Comparison of ENCODE assay signal across 8 mouse cellular contexts in genomic region chr7:96644205-96644531, GRCm38 (mm10).
DNase-seq lines count a peak whose midpoint lies in the region; ATAC-seq lines count a peak whose summit lies in the region.

No protein-coding gene starts in this region.

- H3K4me3 ChIP-seq in kidney, embryonic 16.5 days (ENCODE audit: low read length) = peak overlapping the region; percentile 40
- peak overlapping the region; percentile 42 for H3K4me3 ChIP-seq in embryonic facial prominence, embryonic 13.5 days
- H3K4me3 ChIP-seq in hindbrain, embryonic 15.5 days = peak overlapping the region; percentile 37
- peak overlapping the region; percentile 38 for H3K4me3 ChIP-seq in midbrain, embryonic 16.5 days (ENCODE audit: low read depth, low read length)

- DNase-seq in kidney, adult 8-10 months = no peak
- no peak for DNase-seq in urinary bladder, postnatal 14 days (ENCODE audit: low spot score)
- no peak for DNase-seq in cerebellum, adult 18-20 months
- no peak for DNase-seq in thymus, postnatal 4 days

- no peaks in the 10 kb centered on the region for H3K9me3 ChIP-seq in kidney, embryonic 16.5 days (ENCODE audit: low read length)
- no peaks in the 10 kb centered on the region for H3K9me3 ChIP-seq in embryonic facial prominence, embryonic 13.5 days
- H3K9me3 ChIP-seq in hindbrain, embryonic 15.5 days = no peaks in the 10 kb centered on the region
- H3K9me3 ChIP-seq in midbrain, embryonic 16.5 days (replicated peaks; ENCODE audit: control insufficient read depth, low read length, poor library complexity, severe bottlenecking) = no peaks in the 10 kb centered on the region

- peak overlapping the region; percentile 72 for H3K4me2 ChIP-seq in kidney, embryonic 16.5 days (replicated peaks; ENCODE audit: low read depth, low read length)
- H3K4me2 ChIP-seq in embryonic facial prominence, embryonic 13.5 days = peak overlapping the region; percentile 71
- peak overlapping the region; percentile 62 for H3K4me2 ChIP-seq in hindbrain, embryonic 15.5 days
- H3K4me2 ChIP-seq in midbrain, embryonic 16.5 days (ENCODE audit: low read length) = peak overlapping the region; percentile 65

- no peak overlapping the region for H3K27ac ChIP-seq in kidney, embryonic 16.5 days (ENCODE audit: low read length)
- H3K27ac ChIP-seq in embryonic facial prominence, embryonic 13.5 days = no peak overlapping the region
- H3K27ac ChIP-seq in hindbrain, embryonic 15.5 days (replicated peaks) = no peak overlapping the region
- H3K27ac ChIP-seq in midbrain, embryonic 16.5 days (ENCODE audit: low read length) = no peak overlapping the region

- no peaks in the 10 kb centered on the region for H3K36me3 ChIP-seq in kidney, embryonic 16.5 days (ENCODE audit: insufficient read depth, low read length)
- H3K36me3 ChIP-seq in embryonic facial prominence, embryonic 13.5 days = no peaks in the 10 kb centered on the region
- H3K36me3 ChIP-seq in hindbrain, embryonic 15.5 days = no peaks in the 10 kb centered on the region
- H3K36me3 ChIP-seq in midbrain, embryonic 16.5 days (ENCODE audit: control insufficient read depth, insufficient read depth, low read length) = no peaks in the 10 kb centered on the region

- ATAC-seq in kidney, embryonic 16.5 days (ENCODE audit: low FRiP score, low TSS enrichment) = peak; percentile 52; the same call in 1 of the 2 replicates
- ATAC-seq in embryonic facial prominence, embryonic 13.5 days (ENCODE audit: insufficient number of reproducible peaks, insufficient read depth, low FRiP score, low TSS enrichment, low read depth) = no peak
- peak; percentile 35; the same call in 1 of the 2 replicates for ATAC-seq in hindbrain, embryonic 15.5 days (ENCODE audit: low FRiP score, low read depth)
- ATAC-seq in midbrain, embryonic 16.5 days = peak; percentile 76

- WGBS in kidney, embryonic 16.5 days = 8% methylated on average over 7 of the region's 7 CpGs
- 5% methylated on average over 7 of the region's 7 CpGs for WGBS in embryonic facial prominence, embryonic 13.5 days
- 4% methylated on average over 7 of the region's 7 CpGs for WGBS in hindbrain, embryonic 15.5 days
- 1% methylated on average over 7 of the region's 7 CpGs for WGBS in midbrain, embryonic 16.5 days

- 0 out of 2 replicates have a peak overlapping the region, but pooled peaks have one; percentile 35 for H3K9ac ChIP-seq in kidney, embryonic 16.5 days (replicated peaks; ENCODE audit: low read length)
- H3K9ac ChIP-seq in embryonic facial prominence, embryonic 13.5 days = peak overlapping the region; percentile 62
- H3K9ac ChIP-seq in hindbrain, embryonic 15.5 days = no peak overlapping the region
- H3K9ac ChIP-seq in midbrain, embryonic 16.5 days (ENCODE audit: low read depth, low read length) = no peak overlapping the region

- H3K27me3 ChIP-seq in kidney, embryonic 16.5 days (ENCODE audit: insufficient read depth, low read length) = peaks cover 3% of the 10 kb centered on the region; the same call in 1 of the 2 replicates
- H3K27me3 ChIP-seq in embryonic facial prominence, embryonic 13.5 days = no peaks in the 10 kb centered on the region
- no peaks in the 10 kb centered on the region for H3K27me3 ChIP-seq in hindbrain, embryonic 15.5 days
- 0 out of 2 replicates have a peak, but pooled peaks cover 2% of the 10 kb centered on the region for H3K27me3 ChIP-seq in midbrain, embryonic 16.5 days (ENCODE audit: control insufficient read depth, insufficient read depth, low read depth, low read length)

- H3K4me1 ChIP-seq in kidney, embryonic 16.5 days (ENCODE audit: insufficient read depth, low read length) = peaks cover 26% of the 10 kb centered on the region
- peaks cover 46% of the 10 kb centered on the region for H3K4me1 ChIP-seq in embryonic facial prominence, embryonic 13.5 days
- peaks cover 17% of the 10 kb centered on the region for H3K4me1 ChIP-seq in hindbrain, embryonic 15.5 days (replicated peaks)
- H3K4me1 ChIP-seq in midbrain, embryonic 16.5 days (ENCODE audit: control insufficient read depth, insufficient read depth, low read length) = peaks cover 10% of the 10 kb centered on the region

Comparison
In these comparisons a context has a peak if more than half of its experiments do, and no peak if none do; other contexts are left out.
1. H3K9ac ChIP-seq: peak in kidney, embryonic 16.5 days (single experiment) and embryonic facial prominence, embryonic 13.5 days (single experiment); none in hindbrain, embryonic 15.5 days (single experiment) and midbrain, embryonic 16.5 days (single experiment).
2. Peak in every context shown above with its lines, with median percentiles within 50 percentile points of each other: H3K4me2 ChIP-seq and H3K4me3 ChIP-seq.